Mouse (Mus musculus) gastrocnemius, adult 8-10 months (tissue): ENCODE measurements around the gene Tnrc6b. TPM values are rescaled to one million over a fixed set of nuclear protein-coding genes. Genes with fewer than 3 reads are reported as not detected.

Experiments used
- DNase-seq, 2 experiments: peaks; one replicate each; pipeline ENCODE4 v3.0.0; 2022; ENCODE audit warnings: low spot score in 2 of 2
- microRNA-seq: library from miRNA; unstranded; fragments of <30 nt; microRNA quantifications from one replicate; pipeline ENCODE4 v1.2.0, GENCODE M21; 2022
- total RNA-seq, 4 experiments: library from RNA; stranded (reverse); gene quantifications; 2 replicates each; pipeline ENCODE4 v1.2.4; 2022

The Tnrc6b gene
- total RNA-seq, 4 experiments from 2014 or later, result 46.5 to 53.7 (median 48.9) TPM

- DNase-seq, result no peak
Measured at GRCm38 (mm10) chr15:80949431-80949830, 238.3 kb downstream of the Tnrc6b start.

GRCm38 (mm10) chr15:80950055-80950454, 238.9 kb downstream of the Tnrc6b start:
- no peak for DNase-seq

- DNase-seq, result no peak
Measured at GRCm38 (mm10) chr15:80953971-80954370, 242.9 kb downstream of the Tnrc6b start.

- DNase-seq, result no peak
Measured at GRCm38 (mm10) chr15:80954861-80955260, 243.7 kb downstream of the Tnrc6b start.

- DNase-seq, result peak; percentile 22 to 51
Measured at GRCm38 (mm10) chr15:80955836-80956438, 244.8 kb downstream of the Tnrc6b start.

- no peak for DNase-seq
Measured at GRCm38 (mm10) chr15:80969371-80969770, 258.3 kb downstream of the Tnrc6b start.

- DNase-seq, result no peak
Measured at GRCm38 (mm10) chr15:80974311-80974710, 263.2 kb downstream of the Tnrc6b start.

- DNase-seq, result no peak
Measured at GRCm38 (mm10) chr15:80975666-80976065, 264.6 kb downstream of the Tnrc6b start.

- peak; percentile 71 to 80 for DNase-seq
Measured at GRCm38 (mm10) chr15:80977620-80978334, 266.7 kb downstream of the Tnrc6b start, which contains the start of gene Sgsm3. Sgsm3 (plus strand) TSS chr15:80977765.

GRCm38 (mm10) chr15:80979611-80980010, 268.5 kb downstream of the Tnrc6b start:
- DNase-seq, result no peak

GRCm38 (mm10) chr15:80981176-80981575, 270.1 kb downstream of the Tnrc6b start:
- no peak for DNase-seq

- no peak for DNase-seq
Measured at GRCm38 (mm10) chr15:80983264-80983663, 272.2 kb downstream of the Tnrc6b start.

GRCm38 (mm10) chr15:80988331-80988730, 277.2 kb downstream of the Tnrc6b start:
- no peak for DNase-seq

- no peak for DNase-seq
Measured at GRCm38 (mm10) chr15:80989712-80990111, 278.6 kb downstream of the Tnrc6b start.

Small RNA genes within 50 kb of the gene (microRNA-seq; reads per million reads assigned to microRNA genes)
- gene Mir5113, result 24.1 reads per million, percentile 24 among the genes with 10 or more reads in this experiment

Other genes starting within 250 kb of the Tnrc6b start
- not detected for gene Enthd1, start 146.2 kb upstream of the Tnrc6b start, total RNA-seq
- gene Grap2, start 138.7 kb upstream of the Tnrc6b start, total RNA-seq, result under 1 TPM in 2 of 4 experiments, not detected in 2; 0.07 to 0.13 TPM
- gene Fam83f, start 39.5 kb upstream of the Tnrc6b start, total RNA-seq, result under 1 TPM in 3 of 4 experiments, not detected in 1; 0.13 to 0.18 (median 0.17) TPM
- gene Adsl, start 237.2 kb downstream of the Tnrc6b start, total RNA-seq, result 100 to 1,000 TPM; 142 to 167 (median 153) TPM